Comparison of ENCODE assay signal across 13 mouse cellular contexts in the genomic region with DNA sequence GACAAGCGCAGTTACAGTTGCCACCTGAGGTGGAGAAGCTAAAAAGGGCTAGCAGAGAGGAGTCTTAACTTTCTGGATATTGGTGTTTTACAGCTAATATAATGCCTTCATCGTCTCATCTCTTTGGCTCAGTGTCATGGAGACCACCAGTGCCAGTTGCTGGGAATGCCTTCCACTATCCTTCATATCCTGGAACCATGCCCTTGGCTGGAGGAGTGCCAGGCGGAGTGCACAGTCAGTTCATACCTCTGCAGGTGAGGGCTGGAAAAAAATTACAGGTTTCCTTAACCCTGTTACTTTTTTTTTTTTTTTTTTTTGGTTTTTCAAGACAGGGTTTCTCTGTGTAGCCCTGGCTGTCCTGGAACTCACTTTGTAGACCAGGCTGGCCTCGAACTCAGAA.
"Had no signal": no experiment of that assay in that cellular context is flagged by ENCODE, and none has a peak within 500 bp of the region (broad histone marks: within the 10 kb centered on the region; RNA-seq: fewer than 3 reads in every experiment).

No protein-coding gene starts in this region.

- H3K27ac ChIP-seq: left cerebral cortex, adult 2 months; limb, embryonic 15.5 days; liver, embryonic 12.5 days; midbrain, embryonic 10.5 days; neural tube, embryonic 15.5 days had no signal

- H3K27me3 ChIP-seq: limb, embryonic 15.5 days; liver, embryonic 12.5 days; neural tube, embryonic 15.5 days had no signal

- H3K4me1 ChIP-seq: liver, embryonic 12.5 days; midbrain, embryonic 10.5 days; neural tube, embryonic 15.5 days had no signal

- H3K4me3 ChIP-seq: left cerebral cortex, adult 2 months; limb, embryonic 15.5 days; liver, embryonic 12.5 days; midbrain, embryonic 10.5 days; myocyte; neural tube, embryonic 15.5 days had no signal

- DNase-seq: kidney, adult 11 months; lung, embryonic 14.5 days; lung, postnatal 10 days; lung, postnatal 4 days; midbrain, embryonic 14.5 days; thymus, adult 18-20 months; thymus, postnatal 14 days had no signal
